Mouse (Mus musculus): ENCODE data around the gene Anks1b. TPM values are rescaled to one million over a fixed set of nuclear protein-coding genes. Genes with fewer than 3 reads are reported as not detected.

Anks1b gene
- total and polyA plus RNA-seq, 2 experiments from 2014 or later, result 105 to 342 TPM

DNA sequence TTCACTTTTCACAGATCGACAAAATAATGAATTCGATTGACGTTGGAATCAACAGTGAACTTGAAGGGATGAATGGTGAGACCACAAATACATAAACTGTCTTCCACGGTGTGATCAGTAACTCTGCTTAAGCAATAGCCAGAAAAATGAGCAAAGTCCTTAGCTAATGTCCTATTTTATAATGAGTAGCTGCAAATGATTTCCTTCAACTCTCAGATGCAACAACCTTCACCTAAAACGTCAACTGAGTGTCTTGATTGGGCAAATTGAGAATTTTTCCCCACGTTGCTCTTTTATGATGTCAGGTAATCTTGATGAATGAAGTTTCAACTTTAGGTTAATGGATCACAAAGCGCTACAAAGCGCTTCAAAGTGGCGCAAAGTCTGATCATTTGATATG is 639.5 kb downstream of the Anks1b start:
- WGBS, result 89% methylated on average over 9 of the region's 9 CpGs

DNA sequence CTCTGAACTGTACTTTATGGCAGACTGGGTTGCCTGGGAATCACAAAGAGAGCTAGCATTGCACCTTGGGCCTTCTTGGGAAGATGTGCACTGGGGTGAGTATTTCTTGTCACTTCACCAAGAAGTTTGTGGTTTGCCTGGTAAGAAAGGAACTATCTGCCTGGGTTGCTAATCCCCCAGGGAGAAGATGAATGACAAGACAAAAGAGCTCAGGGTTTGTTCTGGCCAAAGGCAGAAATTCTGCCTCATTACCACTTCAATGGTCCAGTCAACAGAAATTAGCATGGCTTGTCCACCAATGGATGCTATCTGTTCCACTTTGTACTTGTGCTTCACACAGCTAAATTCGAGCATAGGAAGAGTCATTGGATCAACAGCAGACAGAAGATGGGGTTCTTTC is 658.5 kb downstream of the Anks1b start:
- no peak overlapping the region for H3K27ac ChIP-seq (ENCODE audit: low read depth, low read length)
- H3K36me3 ChIP-seq (ENCODE audit: insufficient read depth, low read length), result no peaks in the 10 kb centered on the region
- no peaks in the 10 kb centered on the region for H3K27me3 ChIP-seq (ENCODE audit: insufficient read depth, low read length)
- ATAC-seq (ENCODE audit: low FRiP score), result no peak
- no peak overlapping the region for H3K9ac ChIP-seq (replicated peaks; ENCODE audit: low read length, poor library complexity, severe bottlenecking)
- 18% methylated on average over 1 of the region's 1 CpGs for WGBS
- DNase-seq (ENCODE audit: low spot score), result peak; percentile 39
- H3K4me2 ChIP-seq (ENCODE audit: low read depth, low read length, poor library complexity, severe bottlenecking), result no peak overlapping the region
- H3K9me3 ChIP-seq (ENCODE audit: low read length), result no peaks in the 10 kb centered on the region
- no peak for TF ChIP-seq CTCF (IDR thresholded peaks at IDR 0.05)
- H3K4me1 ChIP-seq (ENCODE audit: insufficient read depth, low read length), result no peaks in the 10 kb centered on the region
- no peak overlapping the region for H3K4me3 ChIP-seq (ENCODE audit: low read depth, low read length)

More for the DNA sequence above, 639.5 kb downstream of the Anks1b start:
- TF ChIP-seq CTCF (IDR thresholded peaks at IDR 0.05), result no peak
- no peaks in the 10 kb centered on the region for H3K9me3 ChIP-seq (ENCODE audit: low read length)
- H3K27me3 ChIP-seq (ENCODE audit: insufficient read depth, low read length), result no peaks in the 10 kb centered on the region
- no peak overlapping the region for H3K4me2 ChIP-seq (ENCODE audit: low read depth, low read length, poor library complexity, severe bottlenecking)
- no peaks in the 10 kb centered on the region for H3K36me3 ChIP-seq (ENCODE audit: insufficient read depth, low read length)
- DNase-seq (ENCODE audit: low spot score) (no peak), ATAC-seq (ENCODE audit: low FRiP score) (no peak)
- H3K4me1 ChIP-seq (ENCODE audit: insufficient read depth, low read length), result no peaks in the 10 kb centered on the region
- H3K9ac ChIP-seq (replicated peaks; ENCODE audit: low read length, poor library complexity, severe bottlenecking), result no peak overlapping the region
- H3K27ac ChIP-seq (ENCODE audit: low read depth, low read length), result no peak overlapping the region
- H3K4me3 ChIP-seq (ENCODE audit: low read depth, low read length), result no peak overlapping the region

DNA sequence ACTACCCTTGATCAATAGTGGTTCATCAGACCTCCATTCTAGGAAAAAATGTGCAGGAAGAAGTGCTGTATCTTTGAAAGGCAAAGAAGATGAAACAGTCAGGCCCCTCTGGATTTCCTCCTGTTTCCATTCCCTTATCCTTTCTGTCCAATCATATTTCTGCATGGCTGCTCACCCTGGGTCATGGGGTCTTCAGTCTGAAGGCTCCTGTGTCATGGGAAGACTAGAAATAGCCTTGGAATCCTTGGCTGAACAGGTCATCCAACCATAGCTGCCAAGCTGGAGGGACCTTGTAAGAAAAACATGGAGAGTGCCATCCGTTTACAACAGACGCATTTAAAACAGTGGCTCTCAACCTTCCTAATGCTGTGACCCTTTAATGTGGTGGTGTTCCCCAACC is 662.1 kb downstream of the Anks1b start:
- Histone ChIP-seq H3K4me3 (ENCODE audit: low read depth, low read length) (no peak overlapping the region), H3K9ac (replicated peaks; ENCODE audit: low read length, poor library complexity, severe bottlenecking) (no peak overlapping the region), H3K27me3 (ENCODE audit: insufficient read depth, low read length) (no peaks in the 10 kb centered on the region), H3K4me1 (ENCODE audit: insufficient read depth, low read length) (no peaks in the 10 kb centered on the region), H3K4me2 (ENCODE audit: low read depth, low read length, poor library complexity, severe bottlenecking) (no peak overlapping the region), H3K36me3 (ENCODE audit: insufficient read depth, low read length) (no peaks in the 10 kb centered on the region), H3K27ac (ENCODE audit: low read depth, low read length) (no peak overlapping the region), H3K9me3 (ENCODE audit: low read length) (no peaks in the 10 kb centered on the region)
- DNase-seq (ENCODE audit: low spot score), result no peak
- no peak for TF ChIP-seq CTCF (IDR thresholded peaks at IDR 0.05)
- no peak for ATAC-seq (ENCODE audit: low FRiP score)
- WGBS, result 94% methylated on average over 2 of the region's 2 CpGs

DNA sequence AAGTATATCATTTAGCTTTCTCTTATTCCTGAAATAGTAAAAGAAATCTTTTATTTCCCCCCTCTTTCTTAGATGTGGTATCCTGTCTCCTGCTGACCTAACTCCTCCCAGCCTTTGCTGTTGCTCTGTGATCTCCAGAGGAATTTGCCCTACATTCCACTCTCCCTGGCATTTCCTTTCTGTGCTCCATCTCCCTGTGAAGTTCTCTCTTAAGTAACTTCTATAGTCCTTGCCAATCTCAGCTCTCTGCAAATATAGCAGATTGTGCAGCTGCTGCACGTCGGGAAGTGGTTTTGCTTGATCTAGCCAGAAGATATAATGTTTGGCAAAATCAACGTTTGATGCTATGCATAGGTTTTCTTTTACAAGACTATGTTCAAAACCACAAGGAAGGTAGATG is 673.3 kb downstream of the Anks1b start:
- DNase-seq (ENCODE audit: low spot score), result no peak
- no peak overlapping the region for H3K4me3 ChIP-seq (ENCODE audit: low read depth, low read length)

DNA sequence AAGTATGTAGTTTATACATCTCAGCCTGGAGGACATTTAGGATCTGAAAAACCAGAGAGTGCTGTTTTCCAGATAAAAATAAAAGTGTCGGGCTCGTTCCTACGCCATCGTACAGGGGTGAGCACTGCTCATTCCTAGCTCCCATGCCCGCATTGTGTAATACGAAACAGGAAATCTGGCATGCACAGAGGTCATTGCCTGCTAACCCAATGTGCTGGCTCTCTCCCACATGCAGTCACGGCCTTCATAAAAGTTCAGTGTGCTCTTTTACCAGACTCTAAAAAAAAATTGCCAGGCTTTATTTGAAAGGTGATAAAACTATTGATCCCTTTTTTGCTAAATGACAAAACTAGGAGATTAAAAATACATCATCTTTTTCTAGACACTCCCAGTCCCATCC is 689.6 kb downstream of the Anks1b start:
- Histone ChIP-seq H3K4me1 (ENCODE audit: insufficient read depth, low read length) (no peaks in the 10 kb centered on the region), H3K27me3 (ENCODE audit: insufficient read depth, low read length) (no peaks in the 10 kb centered on the region), H3K9ac (replicated peaks; ENCODE audit: low read length, poor library complexity, severe bottlenecking) (no peak overlapping the region), H3K4me3 (ENCODE audit: low read depth, low read length) (no peak overlapping the region), H3K27ac (ENCODE audit: low read depth, low read length) (no peak overlapping the region), H3K36me3 (ENCODE audit: insufficient read depth, low read length) (no peaks in the 10 kb centered on the region), H3K4me2 (ENCODE audit: low read depth, low read length, poor library complexity, severe bottlenecking) (no peak overlapping the region), H3K9me3 (ENCODE audit: low read length) (no peaks in the 10 kb centered on the region)
- WGBS, result 80% methylated on average over 7 of the region's 7 CpGs
- DNase-seq (ENCODE audit: low spot score) (no peak), ATAC-seq (ENCODE audit: low FRiP score) (no peak)
- TF ChIP-seq CTCF (IDR thresholded peaks at IDR 0.05), result no peak

More for the DNA sequence above, 673.3 kb downstream of the Anks1b start:
- WGBS, result 38% methylated on average over 3 of the region's 3 CpGs
- no peak for TF ChIP-seq CTCF (IDR thresholded peaks at IDR 0.05)
- no peak for ATAC-seq (ENCODE audit: low FRiP score)
- H3K36me3 ChIP-seq (ENCODE audit: insufficient read depth, low read length), result no peaks in the 10 kb centered on the region
- H3K27me3 ChIP-seq (ENCODE audit: insufficient read depth, low read length), result no peaks in the 10 kb centered on the region
- H3K9me3 ChIP-seq (ENCODE audit: low read length), result 0 out of 2 replicates have a peak, but pooled peaks cover 3% of the 10 kb centered on the region
- no peak overlapping the region for H3K9ac ChIP-seq (replicated peaks; ENCODE audit: low read length, poor library complexity, severe bottlenecking)
- no peaks in the 10 kb centered on the region for H3K4me1 ChIP-seq (ENCODE audit: insufficient read depth, low read length)
- no peak overlapping the region for H3K27ac ChIP-seq (ENCODE audit: low read depth, low read length)
- no peak overlapping the region for H3K4me2 ChIP-seq (ENCODE audit: low read depth, low read length, poor library complexity, severe bottlenecking)

DNA sequence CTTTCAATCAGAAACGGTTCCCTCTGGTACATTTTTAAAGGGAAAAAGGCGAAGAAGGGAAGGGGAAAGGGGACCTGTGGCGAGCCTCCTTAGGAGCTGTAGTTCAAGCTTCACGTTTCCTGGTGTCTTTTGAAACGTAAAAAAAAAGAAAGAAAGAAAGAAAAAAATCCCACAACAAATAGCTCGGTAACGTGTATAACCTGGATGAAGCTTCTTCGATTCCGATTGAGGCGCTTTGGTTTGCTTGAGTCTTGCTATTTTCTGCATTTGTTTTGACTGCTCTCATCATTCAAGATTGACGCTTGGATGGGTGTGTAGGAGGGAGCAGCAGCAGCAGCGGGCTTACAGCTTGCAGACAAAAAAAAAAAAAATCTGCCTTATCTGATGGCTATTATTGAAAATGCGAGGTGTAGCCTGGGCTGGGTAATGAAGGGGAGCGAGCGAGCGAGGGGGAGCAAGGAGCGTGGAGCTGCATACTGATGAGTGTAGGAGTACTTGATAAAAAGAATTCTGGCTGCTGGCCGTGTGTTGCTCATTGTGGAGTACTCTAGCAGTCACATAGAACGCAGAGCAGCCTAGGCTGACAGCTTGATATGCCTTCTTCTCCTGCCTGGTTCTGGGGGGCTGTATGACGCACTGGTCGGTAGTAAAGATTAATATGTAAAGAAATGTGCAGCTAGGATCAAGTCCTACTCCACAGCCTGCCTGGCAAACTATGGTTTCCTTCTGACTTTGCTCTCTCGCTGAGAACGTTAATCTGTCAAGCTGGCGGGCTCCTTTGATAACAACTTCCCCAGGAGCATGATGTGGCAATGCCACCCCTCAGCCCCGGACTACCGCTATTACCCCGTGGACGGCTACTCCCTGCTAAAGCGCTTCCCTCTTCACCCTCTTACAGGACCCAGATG is 703.1 kb downstream of the Anks1b start:
- Histone ChIP-seq H3K4me3 (ENCODE audit: low read depth, low read length) (peak overlapping the region; percentile 53), H3K27ac (ENCODE audit: low read depth, low read length) (peak overlapping the region; percentile 89), H3K9me3 (ENCODE audit: low read length) (no peaks in the 10 kb centered on the region), H3K4me1 (ENCODE audit: insufficient read depth, low read length) (no peaks in the 10 kb centered on the region), H3K27me3 (ENCODE audit: insufficient read depth, low read length) (no peaks in the 10 kb centered on the region), H3K36me3 (ENCODE audit: insufficient read depth, low read length) (no peaks in the 10 kb centered on the region), H3K9ac (replicated peaks; ENCODE audit: low read length, poor library complexity, severe bottlenecking) (peak overlapping the region; percentile 65), H3K4me2 (ENCODE audit: low read depth, low read length, poor library complexity, severe bottlenecking) (peak overlapping the region; percentile 60)
- TF ChIP-seq CTCF (IDR thresholded peaks at IDR 0.05), result no peak
- DNase-seq (ENCODE audit: low spot score), result peak; percentile 87
- 10% methylated on average over 29 of the region's 29 CpGs for WGBS
- ATAC-seq (ENCODE audit: low FRiP score), result peak; percentile 91

All from midbrain, postnatal 0 days (tissue).